Mouse (Mus musculus) heart, embryonic 13.5 days (tissue): ENCODE results near the gene Gm3233. TPM values are rescaled to one million over a fixed set of nuclear protein-coding genes. Genes with fewer than 3 reads are reported as not detected.
A peak's percentile ranks its signal among the peaks of the same experiment; 100 is the strongest.
"Not testable (repeated sequence)": the region's sequence is repeated elsewhere in the genome, so short reads cannot be mapped to it uniquely, and the experiment has no call there.

Experiments used
- ATAC-seq: fragments of 200-750 bp; cut with Nextera tagmentation; 2 replicates; pipeline ENCODE4 v1.8.0; 2017; ENCODE audit warnings: moderate TSS enrichment; ENCODE audit not compliant: insufficient number of reproducible peaks, low FRiP score, low TSS enrichment; ENCODE audit errors: extremely low read depth
- H3K27ac ChIP-seq: fragments of 300-500 bp; sonication (generic); replicated peaks from 2 replicates; pipeline ENCODE4 v1.5.1; 2015; ENCODE audit warnings: moderate library complexity, mild to moderate bottlenecking, inconsistent platforms
- H3K27me3 ChIP-seq: fragments of 300-500 bp; sonication (generic); replicated peaks from 2 replicates; pipeline ENCODE4 v1.6.1; 2015; ENCODE audit warnings: mild to moderate bottlenecking, inconsistent platforms
- H3K36me3 ChIP-seq: fragments of 300-500 bp; sonication (generic); 2 replicates; pipeline ENCODE4 v1.6.1; 2015; ENCODE audit warnings: mild to moderate bottlenecking, inconsistent platforms
- H3K4me1 ChIP-seq: fragments of 300-500 bp; sonication (generic); 2 replicates; pipeline ENCODE4 v1.6.1; 2015; ENCODE audit warnings: inconsistent platforms
- H3K4me2 ChIP-seq: fragments of 300-500 bp; sonication (generic); 2 replicates; pipeline ENCODE4 v1.6.1; 2015; ENCODE audit warnings: inconsistent platforms, mild to moderate bottlenecking, moderate library complexity
- H3K4me3 ChIP-seq: fragments of 300-500 bp; sonication (generic); 2 replicates; pipeline ENCODE4 v1.5.1; 2015; ENCODE audit warnings: moderate library complexity, mild to moderate bottlenecking, inconsistent platforms
- H3K9ac ChIP-seq: fragments of 300-500 bp; sonication (generic); 2 replicates; pipeline ENCODE4 v1.6.1; 2015; ENCODE audit warnings: inconsistent platforms, mild to moderate bottlenecking, moderate library complexity
- H3K9me3 ChIP-seq: fragments of 300-500 bp; sonication (generic); 2 replicates; pipeline ENCODE4 v1.6.1; 2016; ENCODE audit warnings: inconsistent platforms
- WGBS: fragments of 180-500 bp; shearing (Covaris S2); methylation state at CpG from one replicate; pipeline ENCODE4 v1.1.7; 2015; ENCODE audit warnings: mixed read lengths; 5-methylcytosine and 5-hydroxymethylcytosine counted together
- polyA plus RNA-seq: library from polyadenylated mRNA; unstranded; fragments of >200 nt; fragmentation: Nextera tagmentation; extraction: Ambion mirVana; gene quantifications from 2 replicates; pipeline ENCODE4 v1.2.1, GENCODE M21; 2015

The Gm3233 gene
- not detected in 2 replicates for polyA plus RNA-seq

GRCm38 (mm10) chr10:77759582-77759981, at the start of gene Gm3233:
Gene Gm3233 (minus strand): TSS chr10:77759682.
- not testable (repeated sequence) for ATAC-seq, H3K27me3 ChIP-seq, H3K36me3 ChIP-seq, H3K27ac ChIP-seq, H3K9ac ChIP-seq, H3K9me3 ChIP-seq, H3K4me2 ChIP-seq, H3K4me1 ChIP-seq, H3K4me3 ChIP-seq
- WGBS = no CpG with 5 or more reads among the region's 1 CpGs

- no peak overlapping the region for H3K9ac ChIP-seq
- ATAC-seq = no peak
- H3K4me3 ChIP-seq = no peak overlapping the region
- H3K4me2 ChIP-seq = no peak overlapping the region
- H3K36me3 ChIP-seq = no peaks in the 10 kb centered on the region
- no peaks in the 10 kb centered on the region for H3K9me3 ChIP-seq
- H3K27me3 ChIP-seq = no peaks in the 10 kb centered on the region
- WGBS = 62% methylated on average over 3 of the region's 3 CpGs
- H3K4me1 ChIP-seq = peaks cover 4% of the 10 kb centered on the region
- no peak overlapping the region for H3K27ac ChIP-seq
Measured at GRCm38 (mm10) chr10:77804095-77804494, 44.6 kb upstream of the Gm3233 start.

DNA sequence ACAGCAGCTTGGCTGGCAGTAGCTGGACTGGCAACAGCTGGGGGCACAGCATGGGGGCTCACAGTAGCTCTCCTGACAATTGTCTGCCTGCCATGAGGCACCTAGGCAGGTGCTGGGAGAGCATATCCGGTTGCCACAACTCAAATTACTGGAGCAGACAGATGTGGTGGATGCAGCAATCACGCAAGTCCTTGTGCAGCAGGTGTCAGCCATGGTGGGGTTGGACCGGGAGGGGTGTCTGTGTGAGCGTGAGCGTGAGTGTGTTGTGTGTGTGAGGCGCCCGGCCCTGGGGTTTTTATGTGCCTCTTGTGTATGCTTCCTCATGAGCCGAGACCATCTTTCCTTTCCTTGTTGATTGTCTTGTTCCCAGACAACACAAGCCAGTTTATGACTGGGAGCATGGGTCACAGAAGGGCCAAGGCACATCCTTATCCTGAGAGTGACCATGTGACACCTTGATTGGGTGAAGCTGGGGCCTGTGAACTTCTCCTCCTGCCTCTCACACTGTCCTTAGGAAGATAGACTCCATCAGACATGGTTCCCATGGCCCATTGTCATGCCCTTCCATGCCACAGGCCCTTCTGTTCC, 39.5 kb upstream of the Gm3233 start, which contains the start of gene Gm19668:
Gm19668 (minus strand) TSS at position 213 of the 588 bp plus-strand sequence.
- Histone ChIP-seq H3K27me3 (no peaks in the 10 kb centered on the region), H3K4me3 (no peak within 1 kb of the TSS), H3K9me3 (no peaks in the 10 kb centered on the region), H3K36me3 (no peaks in the 10 kb centered on the region), H3K4me2 (no peak within 1 kb of the TSS), H3K27ac (peak within 1 kb of the TSS; percentile 30; the same call in 1 of the 2 replicates), H3K9ac (no peak within 1 kb of the TSS), H3K4me1 (peaks cover 19% of the 10 kb centered on the region)
- WGBS = 53% methylated on average over 8 of the region's 8 CpGs
- ATAC-seq = no peak

DNA sequence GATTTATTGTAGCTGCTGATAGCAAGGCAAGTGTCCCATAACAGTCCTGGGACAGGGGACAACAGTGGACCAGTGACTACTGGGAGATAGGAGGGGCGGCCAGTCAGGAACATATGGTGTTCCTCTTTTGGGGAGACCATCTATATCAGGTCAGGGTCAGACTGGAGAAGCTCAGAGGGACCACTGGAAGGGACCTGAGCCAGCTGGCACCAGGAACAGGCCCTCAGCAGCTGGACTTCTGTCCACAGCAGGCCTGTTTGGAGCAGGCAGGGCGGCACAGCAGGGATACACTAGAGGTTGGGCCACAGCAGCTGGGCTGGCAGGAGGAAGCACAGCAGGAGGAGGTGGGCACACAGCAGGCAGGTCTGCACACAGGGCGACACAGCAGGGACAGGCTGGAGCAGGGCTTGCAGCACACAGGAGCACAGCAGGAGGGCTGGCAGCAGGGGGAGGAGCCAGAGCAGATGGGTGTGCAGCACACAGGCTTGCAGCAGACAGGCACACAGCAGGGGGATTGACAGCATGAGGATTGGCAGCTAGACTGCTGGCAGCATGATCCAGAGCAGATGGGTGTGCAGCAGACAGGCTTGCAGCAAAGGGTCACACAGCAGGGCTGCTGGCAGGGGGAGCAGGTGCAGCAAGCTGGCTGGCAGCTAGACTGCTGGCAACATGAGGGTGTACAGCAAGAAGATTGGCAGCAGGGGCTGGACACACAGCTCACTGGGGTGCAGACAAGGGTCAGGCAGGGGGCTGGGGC, 38.9 kb upstream of the Gm3233 start:
- not testable (repeated sequence) for H3K27me3 ChIP-seq, ATAC-seq, H3K9me3 ChIP-seq, H3K4me2 ChIP-seq, H3K4me3 ChIP-seq, H3K9ac ChIP-seq, H3K36me3 ChIP-seq
- peaks cover 19% of the 10 kb centered on the region for H3K4me1 ChIP-seq
- H3K27ac ChIP-seq = peak overlapping the region; percentile 30; the same call in 1 of the 2 replicates
- 27% methylated on average over 3 of the region's 3 CpGs for WGBS

- 5% methylated on average over 3 of the region's 3 CpGs for WGBS
- no peaks in the 10 kb centered on the region for H3K27me3 ChIP-seq
- H3K4me2 ChIP-seq = no peak overlapping the region
- no peak overlapping the region for H3K4me3 ChIP-seq
- H3K4me1 ChIP-seq = peaks cover 19% of the 10 kb centered on the region
- no peaks in the 10 kb centered on the region for H3K9me3 ChIP-seq
- H3K36me3 ChIP-seq = no peaks in the 10 kb centered on the region
- ATAC-seq = no peak
- peak overlapping the region; percentile 30; the same call in 1 of the 2 replicates for H3K27ac ChIP-seq
- H3K9ac ChIP-seq = no peak overlapping the region
Measured at GRCm38 (mm10) chr10:77797677-77798076, 38.2 kb upstream of the Gm3233 start.

DNA sequence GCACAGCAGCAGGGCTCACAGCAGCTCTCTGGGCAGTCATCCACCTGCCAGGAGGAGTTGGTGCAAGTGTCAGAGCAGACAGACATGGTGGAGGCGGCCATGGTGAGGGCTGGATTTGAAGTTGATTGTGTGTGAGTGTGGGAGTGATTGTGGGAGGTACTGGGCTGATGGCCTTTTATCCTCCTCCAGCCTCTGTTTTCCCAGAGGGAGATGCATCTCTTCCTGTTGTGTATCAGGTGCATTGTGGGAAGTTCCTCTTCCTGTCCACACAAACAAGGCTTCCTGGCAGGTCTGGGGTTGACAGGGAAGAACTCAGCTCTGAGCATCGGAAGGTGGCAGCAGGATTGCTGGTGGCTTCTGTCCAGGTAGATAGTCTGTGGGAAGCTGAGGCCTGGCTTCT, 35.5 kb upstream of the Gm3233 start, which contains the start of gene Gm9639:
Gm9639 (minus strand) TSS at position 101 of the 400 bp plus-strand sequence.
- Histone ChIP-seq H3K36me3 (no peaks in the 10 kb centered on the region), H3K9ac (no peak within 1 kb of the TSS), H3K9me3 (no peaks in the 10 kb centered on the region), H3K4me2 (no peak within 1 kb of the TSS), H3K27ac (no peak within 1 kb of the TSS), H3K4me3 (no peak within 1 kb of the TSS), H3K4me1 (peaks cover 19% of the 10 kb centered on the region), H3K27me3 (no peaks in the 10 kb centered on the region)
- ATAC-seq = no peak
- WGBS = 57% methylated on average over 2 of the region's 2 CpGs

GRCm38 (mm10) chr10:77788621-77789020, 29.1 kb upstream of the Gm3233 start:
- no peak for ATAC-seq
- no peak overlapping the region for H3K9ac ChIP-seq
- H3K4me3 ChIP-seq = no peak overlapping the region
- H3K4me2 ChIP-seq = no peak overlapping the region
- no peaks in the 10 kb centered on the region for H3K27me3 ChIP-seq
- H3K36me3 ChIP-seq = no peaks in the 10 kb centered on the region
- no peak overlapping the region for H3K27ac ChIP-seq
- H3K9me3 ChIP-seq = no peaks in the 10 kb centered on the region
- WGBS = 63% methylated on average over 2 of the region's 2 CpGs
- H3K4me1 ChIP-seq = no peaks in the 10 kb centered on the region

GRCm38 (mm10) chr10:77787876-77788275, 28.4 kb upstream of the Gm3233 start, which contains the start of gene Gm7137:
Gene Gm7137 (minus strand): TSS chr10:77788200.
- not testable (repeated sequence) for H3K9me3 ChIP-seq, H3K4me1 ChIP-seq, ATAC-seq, H3K27ac ChIP-seq, H3K36me3 ChIP-seq, H3K9ac ChIP-seq, H3K4me3 ChIP-seq, H3K4me2 ChIP-seq, H3K27me3 ChIP-seq
- WGBS = 91% methylated on average over 1 of the region's 1 CpGs

DNA sequence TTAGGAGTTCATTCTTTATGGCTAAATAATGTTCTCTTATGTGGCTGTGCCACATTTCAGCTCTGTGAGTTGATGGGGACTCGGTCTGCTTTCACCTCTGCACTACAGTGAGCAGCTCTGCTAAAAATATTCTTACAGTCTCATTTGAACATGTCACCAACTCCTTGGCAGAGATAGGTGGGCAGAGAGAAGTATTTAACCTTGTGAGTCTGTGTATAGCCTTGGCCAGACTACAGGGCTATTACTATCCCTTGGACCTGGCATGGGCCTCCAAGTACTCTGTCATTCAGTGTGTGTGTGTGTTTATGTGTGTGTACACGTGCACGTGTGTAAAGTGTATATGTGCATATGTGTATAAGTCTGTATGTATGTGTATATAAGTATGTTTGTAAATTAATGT, 23.9 kb upstream of the Gm3233 start:
- H3K4me2 ChIP-seq, H3K27me3 ChIP-seq, ATAC-seq, H3K9me3 ChIP-seq, H3K4me3 ChIP-seq, H3K4me1 ChIP-seq, H3K27ac ChIP-seq, H3K9ac ChIP-seq, H3K36me3 ChIP-seq: not testable (repeated sequence)
- WGBS = 35% methylated on average over 1 of the region's 3 CpGs

DNA sequence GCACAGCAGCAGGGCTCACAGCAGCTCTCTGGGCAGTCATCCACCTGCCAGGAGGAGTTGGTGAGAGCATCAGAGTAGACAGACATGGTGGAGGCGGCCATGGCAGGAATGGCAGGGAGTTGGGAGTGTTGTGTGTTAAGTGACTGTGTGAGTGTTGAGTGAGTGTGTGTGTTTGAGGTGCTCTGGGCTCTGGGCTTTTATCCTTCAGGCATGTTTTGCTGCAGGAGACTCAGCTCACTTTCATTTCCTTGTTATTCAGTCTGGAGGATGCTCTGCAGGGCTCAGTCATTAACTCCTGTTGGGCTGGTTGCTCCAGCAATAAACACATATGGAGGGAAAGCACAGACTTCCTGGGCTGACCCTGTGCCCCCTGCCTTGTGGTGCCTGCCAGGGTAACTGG, 23.0 kb upstream of the Gm3233 start, which contains the start of gene Gm3250:
Gm3250 (minus strand) TSS at position 101 of the 400 bp plus-strand sequence.
- H3K4me2 ChIP-seq, H3K4me3 ChIP-seq, H3K27me3 ChIP-seq, H3K4me1 ChIP-seq, H3K36me3 ChIP-seq, ATAC-seq, H3K9ac ChIP-seq, H3K27ac ChIP-seq, H3K9me3 ChIP-seq: not testable (repeated sequence)
- WGBS = 40% methylated on average over 1 of the region's 1 CpGs

GRCm38 (mm10) chr10:77776844-77777243, 17.4 kb upstream of the Gm3233 start, which contains the start of gene Gm7138:
Gene Gm7138 (minus strand): TSS chr10:77776944.
- not testable (repeated sequence) for H3K9me3 ChIP-seq, H3K4me2 ChIP-seq, H3K4me3 ChIP-seq, H3K9ac ChIP-seq, H3K4me1 ChIP-seq, H3K36me3 ChIP-seq, H3K27ac ChIP-seq, ATAC-seq, H3K27me3 ChIP-seq
- WGBS = 67% methylated on average over 1 of the region's 1 CpGs
